Mouse (Mus musculus): ENCODE data around the gene Slc37a1.
"Not testable (repeated sequence)": the region's sequence is repeated elsewhere in the genome, so short reads cannot be mapped to it uniquely, and the experiment has no call there.

The Slc37a1 gene

DNA sequence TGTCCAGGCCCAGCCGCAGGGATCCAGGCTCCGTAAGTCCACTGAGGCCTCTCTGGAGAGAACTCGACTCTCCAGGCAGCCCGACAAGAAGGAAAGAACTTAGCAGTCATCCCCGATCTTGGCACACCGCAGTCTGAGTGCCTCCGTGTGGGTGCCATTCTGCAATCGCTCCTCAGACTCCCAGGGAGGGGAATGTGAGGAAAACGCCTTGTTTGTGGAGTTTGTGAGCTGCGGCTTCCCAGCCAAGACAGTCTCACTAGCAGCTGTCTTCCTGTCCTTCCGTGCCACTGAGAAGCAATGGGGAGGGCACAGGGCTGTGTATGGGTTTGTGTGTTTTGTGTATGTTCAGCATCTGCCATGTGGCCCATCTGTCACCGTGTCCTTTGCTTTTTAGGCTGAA is 62.8 kb downstream of the Slc37a1 start:
- DNase-seq (ENCODE audit: low spot score in 2 of 2): no peak

DNA sequence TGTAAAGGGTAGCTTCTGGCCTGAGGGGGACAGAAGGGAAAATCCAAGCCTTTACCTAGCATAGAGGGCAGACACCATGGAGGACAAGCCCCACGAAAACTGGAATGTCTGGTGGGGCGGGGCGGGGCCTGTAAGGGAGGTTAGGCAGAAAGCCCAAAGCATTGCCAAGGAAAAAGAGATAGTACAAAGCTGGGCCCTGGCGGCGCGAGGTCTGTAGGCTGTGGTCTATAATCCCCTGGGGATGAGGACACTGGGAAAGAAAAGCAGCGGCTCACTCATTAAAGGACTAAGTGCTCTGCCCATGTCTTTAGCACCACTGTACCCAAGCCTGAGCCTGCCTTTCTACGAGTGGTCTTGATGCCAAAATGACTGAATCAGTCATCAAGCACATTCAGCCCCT is 65.4 kb downstream of the Slc37a1 start:
- DNase-seq (ENCODE audit: low spot score in 2 of 2): no peak

DNA sequence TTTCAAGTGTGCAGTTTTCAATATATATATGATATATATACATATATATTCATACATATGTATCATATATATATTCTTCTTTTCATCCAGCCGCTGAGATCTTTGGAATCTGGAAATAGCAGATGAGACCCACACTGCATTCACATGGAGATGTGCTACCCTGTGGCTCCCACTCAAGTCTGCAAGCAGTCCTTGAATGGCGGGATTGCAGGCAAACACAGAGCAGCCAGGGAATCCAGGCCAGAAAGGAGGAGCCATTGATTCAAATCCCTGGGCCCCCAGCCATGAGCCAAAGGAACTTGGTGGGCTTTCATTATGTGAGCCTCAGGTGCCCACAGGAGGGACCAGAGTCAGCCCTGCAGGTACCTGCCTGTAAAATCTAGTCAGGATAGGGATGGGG is 66.7 kb downstream of the Slc37a1 start:
- no peak for DNase-seq (ENCODE audit: low spot score in 2 of 2)

DNA sequence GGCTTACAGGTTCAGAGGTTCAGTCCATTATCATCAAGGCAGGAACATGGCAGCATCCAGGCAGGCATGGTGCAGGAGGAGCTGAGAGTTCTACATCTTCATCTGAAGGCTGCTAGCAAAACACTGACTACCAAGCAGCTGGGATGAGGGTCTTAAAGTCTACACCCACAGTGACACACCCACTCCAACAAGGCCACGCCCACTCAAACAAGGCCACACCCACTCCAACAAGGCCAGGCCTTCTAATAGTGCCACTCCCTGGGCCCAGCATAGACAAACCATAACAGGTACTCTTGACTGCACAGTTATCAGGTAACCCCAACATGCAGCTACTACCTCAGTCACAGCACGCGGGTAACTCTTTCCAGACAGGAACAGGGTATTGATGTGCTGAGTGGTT is 68.1 kb downstream of the Slc37a1 start:
- not testable (repeated sequence) for DNase-seq (ENCODE audit: low spot score in 2 of 2)

DNA sequence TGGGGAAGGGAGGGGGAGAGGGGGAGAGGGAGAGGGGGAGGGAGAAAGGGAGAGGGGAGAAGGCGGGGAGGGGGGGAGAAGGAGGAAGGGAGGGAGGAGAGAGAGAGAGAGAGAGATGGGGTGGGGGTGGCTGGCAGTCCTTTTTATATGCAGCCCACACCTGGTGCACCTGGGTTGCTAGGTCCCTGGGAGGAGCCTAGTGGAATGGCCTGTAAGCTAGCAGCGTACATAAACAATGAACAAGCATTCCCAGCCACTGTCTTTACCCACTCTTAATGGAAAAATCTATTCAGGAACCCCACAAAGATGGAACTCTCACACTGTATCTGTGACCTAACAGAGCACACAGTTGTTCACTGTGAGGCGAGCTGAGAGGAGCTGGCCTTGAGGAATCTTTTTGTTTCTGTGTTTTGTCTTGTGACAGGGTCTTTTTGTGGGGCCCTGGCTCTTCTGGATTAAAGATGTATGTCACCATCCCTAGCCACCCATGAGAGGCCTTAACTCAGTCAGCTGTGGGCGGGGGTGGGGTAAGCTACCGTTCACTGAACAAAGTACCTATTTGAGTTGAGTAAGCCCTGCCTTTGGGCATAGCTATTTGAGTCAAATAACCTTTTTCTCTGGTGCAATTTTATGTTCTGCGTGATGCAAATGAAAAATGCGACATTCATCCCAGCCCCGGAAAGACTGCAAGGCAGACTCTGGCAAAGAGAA is 69.4 kb downstream of the Slc37a1 start:
- no peak for DNase-seq (ENCODE audit: low spot score in 2 of 2)

DNA sequence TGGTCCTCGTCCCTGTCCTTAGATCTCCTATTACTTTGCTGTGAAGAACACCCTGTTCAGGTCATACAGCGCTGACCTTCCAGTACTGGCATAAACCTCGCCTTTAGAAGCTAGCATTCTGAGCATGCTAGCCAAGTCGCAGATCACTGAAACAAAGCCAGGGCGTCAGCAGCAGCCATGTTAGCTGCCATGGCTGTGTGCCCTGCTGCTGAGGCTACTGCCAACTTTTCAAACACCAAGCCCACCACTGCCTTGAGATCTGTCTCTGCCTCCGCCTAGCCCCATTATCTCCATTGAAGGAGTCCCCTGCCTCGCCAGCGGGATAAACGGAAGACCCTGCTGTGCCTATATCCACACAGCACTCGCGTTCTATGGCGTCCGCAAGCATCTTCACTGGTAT is 74.0 kb downstream of the Slc37a1 start:
- DNase-seq (ENCODE audit: low spot score in 2 of 2): no peak

DNA sequence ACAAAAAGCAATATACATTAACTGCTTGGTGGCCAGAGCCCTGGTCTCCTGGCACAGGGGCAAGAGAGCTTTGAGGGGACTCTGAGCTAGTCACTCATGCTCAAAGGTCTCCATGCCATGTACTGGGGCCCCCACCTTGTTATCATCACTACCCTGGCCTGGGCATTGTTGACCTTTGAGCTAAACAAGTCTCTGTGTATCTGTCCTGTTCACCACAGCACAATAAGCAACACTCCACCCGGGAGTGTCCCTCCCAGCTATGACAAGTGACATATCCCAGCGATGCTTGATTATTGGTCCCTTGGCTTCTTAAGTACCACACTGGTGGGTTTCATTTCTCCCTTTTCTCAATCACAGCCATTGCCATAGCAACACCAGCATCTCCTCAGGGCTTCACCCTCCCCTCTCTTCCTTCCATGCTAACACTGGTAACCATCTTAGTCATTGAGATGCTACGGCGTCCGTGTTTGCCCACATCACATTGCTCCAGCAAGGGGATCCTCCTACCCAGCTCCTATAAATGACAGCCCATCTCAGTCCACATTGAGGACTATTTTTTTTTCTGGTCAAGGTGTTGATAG is 79.1 kb downstream of the Slc37a1 start:
- no peak for DNase-seq (ENCODE audit: low spot score in 2 of 2)

DNA sequence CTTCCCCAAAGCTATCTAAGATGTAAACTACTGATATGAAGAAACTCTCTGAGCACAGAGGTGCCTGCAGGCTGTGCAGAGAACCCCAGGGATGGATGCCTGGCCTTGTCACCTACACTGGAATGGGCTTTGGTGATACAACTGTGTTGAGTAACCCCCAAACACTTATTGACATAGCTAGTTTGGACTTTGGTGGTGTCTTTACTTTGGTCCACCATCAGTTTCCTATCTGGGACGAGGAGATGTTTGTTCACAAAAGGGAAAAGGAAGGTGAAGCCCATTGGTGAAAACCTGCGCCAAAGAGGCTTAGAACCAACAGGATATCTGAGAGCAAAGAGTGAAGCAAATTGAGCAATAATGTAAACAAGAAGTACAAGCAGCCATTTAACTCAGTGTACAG is 83.6 kb downstream of the Slc37a1 start:
- no peak for DNase-seq (ENCODE audit: low spot score in 2 of 2)

DNA sequence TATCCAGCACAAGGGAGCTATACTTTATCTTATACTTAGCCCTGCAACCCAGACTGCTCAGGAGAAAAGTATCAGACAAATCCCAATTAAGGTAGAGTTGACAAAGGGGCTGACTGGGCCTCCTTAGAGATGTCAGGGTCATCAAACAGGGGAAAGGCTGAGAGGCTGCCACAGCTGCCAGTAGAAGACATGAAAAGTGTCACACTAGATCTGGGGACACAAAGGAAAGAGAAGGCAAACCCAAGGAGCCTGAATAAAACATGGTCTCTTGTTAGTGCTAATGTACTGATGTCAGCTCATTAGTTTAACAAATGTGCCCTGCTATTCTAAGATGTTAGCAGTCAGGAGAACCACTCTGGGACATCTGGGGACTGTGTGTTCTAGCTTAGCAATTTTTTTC is 84.3 kb downstream of the Slc37a1 start:
- DNase-seq (ENCODE audit: low spot score in 2 of 2): no peak

DNA sequence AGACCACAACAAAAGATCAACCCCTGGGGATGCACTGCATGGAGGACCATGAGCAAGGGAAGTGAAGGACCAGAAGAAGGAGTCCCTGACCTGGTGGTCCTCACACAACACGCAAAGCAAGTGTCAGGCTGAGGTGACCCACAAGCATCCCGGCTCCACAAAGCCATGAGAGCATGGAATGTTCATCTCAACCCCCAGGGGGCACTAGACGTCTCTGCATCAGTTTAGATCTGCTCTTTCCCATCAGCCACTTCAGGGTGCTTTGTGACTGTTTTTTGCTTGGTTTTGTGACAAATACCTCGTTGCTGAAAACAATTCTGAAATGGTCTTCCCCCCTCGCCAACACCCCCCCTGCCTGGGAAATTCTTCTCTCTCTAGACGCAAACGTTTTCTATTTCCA is 91.4 kb downstream of the Slc37a1 start:
- peak; percentile 43 to 64 for DNase-seq (ENCODE audit: low spot score in 2 of 2)

DNA sequence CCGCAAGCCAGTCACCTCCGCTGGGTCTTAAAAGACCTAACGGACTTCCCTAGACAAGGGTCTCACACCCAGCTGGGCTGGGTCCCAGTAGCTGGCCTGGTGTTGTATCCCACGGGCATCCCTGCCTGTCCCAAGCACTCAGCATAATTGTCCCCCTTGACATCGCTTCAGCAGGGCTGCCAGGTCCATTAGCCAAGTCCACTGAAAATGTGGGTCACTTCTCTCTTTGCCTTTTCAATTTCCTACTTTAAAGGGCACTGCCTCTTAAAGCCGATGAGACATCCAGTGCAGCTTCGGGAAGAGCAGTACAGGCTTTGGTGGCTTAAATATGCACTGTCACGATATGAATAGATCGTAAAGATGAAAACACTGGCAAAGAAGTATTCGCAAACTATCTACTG is 91.8 kb downstream of the Slc37a1 start:
- peak in 1 of 2 experiments; percentile 14 for DNase-seq (ENCODE audit: low spot score in 2 of 2)

DNA sequence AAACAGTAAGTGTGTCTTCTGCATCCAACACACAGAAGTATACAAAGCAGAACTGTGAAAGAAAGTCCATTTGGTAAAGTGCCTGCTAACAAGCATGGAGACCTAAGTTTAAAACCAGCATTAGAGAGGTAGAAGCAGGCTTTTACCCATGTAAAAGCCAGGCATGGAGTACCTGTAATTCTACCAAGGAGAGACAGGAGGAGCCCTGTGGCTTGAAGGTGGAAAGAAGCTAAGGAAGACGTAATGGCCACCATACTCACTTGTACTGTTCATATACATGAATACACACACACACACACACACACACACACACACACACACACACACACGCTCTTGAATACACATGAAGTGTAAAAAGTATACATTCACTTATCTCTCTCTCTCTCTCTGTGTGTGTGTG is 92.5 kb downstream of the Slc37a1 start:
- DNase-seq (ENCODE audit: low spot score in 2 of 2): no peak

DNA sequence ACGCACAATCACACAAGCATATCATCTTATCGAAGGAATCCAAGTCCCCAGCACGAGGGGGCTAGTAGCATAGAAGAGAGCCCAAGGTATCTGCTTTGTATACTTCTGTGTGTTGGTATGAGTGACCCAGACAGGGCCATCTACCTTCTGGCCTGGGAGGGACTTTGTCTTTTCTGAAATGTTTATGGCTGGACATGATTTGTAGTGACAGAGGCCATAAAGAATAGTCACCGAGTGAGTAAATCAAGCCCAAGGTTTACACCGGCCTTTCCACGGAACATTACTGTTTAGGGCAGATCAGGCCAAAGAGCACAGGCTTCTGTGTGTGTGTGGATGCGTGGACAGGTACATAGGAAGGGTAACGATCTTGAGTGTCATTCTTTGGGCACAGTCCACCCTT is 93.3 kb downstream of the Slc37a1 start:
- no peak for DNase-seq (ENCODE audit: low spot score in 2 of 2)

DNA sequence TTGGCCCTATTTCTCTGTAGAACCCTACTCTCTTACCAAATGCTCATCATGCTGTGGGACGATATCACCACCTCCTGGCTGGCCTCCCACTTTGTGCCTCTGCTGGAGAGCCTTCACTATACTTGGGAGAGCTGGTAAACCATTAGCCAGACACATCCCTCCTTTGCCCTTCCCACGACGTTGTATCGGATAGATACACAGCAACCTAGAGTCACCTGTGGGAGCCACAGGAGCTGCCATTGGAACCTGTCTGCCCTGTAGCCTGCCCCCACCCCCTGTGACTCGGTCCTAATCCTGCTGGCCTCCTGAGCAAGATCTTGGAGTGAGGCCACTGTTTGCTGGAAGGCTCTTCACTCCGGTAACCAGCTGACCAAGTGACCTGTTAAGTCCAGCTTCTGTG is 96.7 kb downstream of the Slc37a1 start:
- DNase-seq (ENCODE audit: low spot score in 2 of 2): no peak

DNA sequence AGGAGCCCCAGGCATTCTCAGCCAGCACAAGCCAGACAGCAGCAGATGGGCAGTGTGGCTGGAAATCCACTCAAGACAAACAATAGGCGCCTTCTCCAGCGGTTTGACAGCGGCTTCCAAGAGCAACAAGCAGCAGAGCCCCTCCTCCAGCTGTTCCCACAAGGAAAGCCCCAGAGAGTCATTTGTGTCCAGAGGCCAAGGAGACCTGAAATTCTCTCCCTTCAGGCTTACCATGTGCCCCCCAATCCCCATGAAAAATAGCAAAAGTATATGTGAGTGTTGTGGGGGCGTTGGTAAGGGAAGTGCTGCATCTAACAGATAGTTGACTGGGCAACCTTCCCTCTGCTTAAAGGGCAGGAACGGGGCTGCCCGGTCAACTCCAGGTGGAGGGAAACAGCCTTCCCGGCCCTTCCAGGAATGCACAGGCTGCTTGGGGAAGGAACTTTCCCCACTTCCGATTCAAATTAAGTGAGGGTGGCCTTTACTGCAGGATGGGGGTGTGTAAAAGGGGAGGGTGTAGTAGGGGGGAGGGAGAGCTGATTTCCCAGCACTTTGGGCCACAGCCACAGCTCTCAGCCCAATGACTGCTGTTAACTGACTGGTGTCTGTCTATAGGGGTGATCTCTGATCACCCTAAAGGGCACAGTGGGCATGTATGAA is 98.5 kb downstream of the Slc37a1 start:
- DNase-seq (ENCODE audit: low spot score in 2 of 2): peak; percentile 78 to 83

DNA sequence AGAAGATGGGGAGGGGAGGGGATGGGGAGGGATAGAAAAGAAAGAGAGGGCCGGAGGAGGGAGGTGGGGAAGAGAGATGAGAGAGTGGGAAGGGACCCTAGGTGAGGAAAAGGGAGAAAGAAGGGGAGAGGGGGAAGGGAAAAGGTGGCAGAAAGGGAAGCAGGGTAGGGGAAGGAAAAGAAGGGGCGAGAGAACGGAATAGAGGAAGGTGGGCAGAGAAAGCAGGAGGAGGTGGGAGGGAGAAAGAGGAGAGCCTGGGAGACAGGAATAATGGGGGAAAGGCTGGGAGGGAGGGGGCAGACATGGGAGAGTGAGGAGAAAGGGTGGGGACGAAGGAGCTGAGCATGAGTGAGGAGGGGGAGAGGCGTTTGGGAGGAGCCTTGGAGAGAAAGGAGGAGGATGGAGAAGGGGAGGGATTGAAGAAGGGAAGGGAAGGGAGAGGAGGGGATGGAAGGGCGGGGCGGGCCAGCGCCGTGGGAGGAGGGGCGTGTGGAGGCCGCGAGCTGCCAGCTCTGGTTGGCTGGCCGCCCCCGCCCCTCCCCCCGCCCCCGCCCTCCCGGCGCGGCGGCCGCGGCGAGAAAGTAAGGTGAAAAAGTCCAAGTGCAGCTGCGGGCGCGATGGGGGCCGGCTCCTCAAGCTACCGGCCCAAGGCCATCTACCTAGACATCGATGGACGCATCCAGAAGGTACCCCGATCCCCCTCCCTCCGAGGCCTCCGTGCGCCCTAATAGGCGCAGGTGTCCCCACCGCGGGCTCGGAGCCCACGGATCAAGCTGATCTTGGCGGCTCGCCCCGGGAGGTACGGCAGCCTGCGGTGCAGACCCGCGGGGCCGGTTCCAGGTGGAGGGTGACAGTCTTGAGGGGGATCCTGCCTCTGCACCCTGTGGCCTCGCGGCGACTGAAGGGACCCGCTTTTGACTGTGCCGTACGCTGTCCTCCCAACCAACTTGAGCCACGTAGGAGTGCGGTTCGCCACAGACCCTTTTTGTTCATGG is 99.4 kb downstream of the Slc37a1 start, which contains the start of gene Pde9a:
Pde9a (plus strand) TSS at position 540 of the 995 bp plus-strand sequence.
- peak; percentile 39 to 46 for DNase-seq (ENCODE audit: low spot score in 2 of 2)

DNA sequence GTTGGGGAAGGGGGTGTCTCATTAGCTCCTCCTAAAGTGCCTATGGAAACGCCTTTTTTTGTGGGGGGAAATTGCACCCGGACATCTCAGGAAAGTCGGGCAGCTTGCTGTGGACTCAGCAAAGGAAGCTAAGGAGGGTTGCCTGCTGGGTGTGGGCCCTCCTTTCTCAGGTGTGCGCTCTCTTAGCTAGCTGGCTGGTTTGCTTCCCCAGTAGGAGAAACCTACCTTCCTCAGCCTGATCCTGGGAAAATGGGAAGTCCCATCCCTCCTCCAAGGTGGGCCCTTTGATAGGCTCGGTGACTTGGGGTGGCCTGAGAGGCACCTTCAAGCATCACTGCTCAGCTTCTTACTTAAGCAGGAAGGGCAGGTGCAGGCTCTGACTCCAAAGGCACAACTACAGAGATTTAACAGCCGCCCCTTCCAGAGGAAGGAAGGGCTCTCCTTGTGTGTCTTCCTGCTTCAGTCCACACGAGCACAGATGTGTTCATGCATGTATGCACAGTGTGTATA is 100.2 kb downstream of the Slc37a1 start:
- DNase-seq (ENCODE audit: low spot score in 2 of 2): no peak

DNA sequence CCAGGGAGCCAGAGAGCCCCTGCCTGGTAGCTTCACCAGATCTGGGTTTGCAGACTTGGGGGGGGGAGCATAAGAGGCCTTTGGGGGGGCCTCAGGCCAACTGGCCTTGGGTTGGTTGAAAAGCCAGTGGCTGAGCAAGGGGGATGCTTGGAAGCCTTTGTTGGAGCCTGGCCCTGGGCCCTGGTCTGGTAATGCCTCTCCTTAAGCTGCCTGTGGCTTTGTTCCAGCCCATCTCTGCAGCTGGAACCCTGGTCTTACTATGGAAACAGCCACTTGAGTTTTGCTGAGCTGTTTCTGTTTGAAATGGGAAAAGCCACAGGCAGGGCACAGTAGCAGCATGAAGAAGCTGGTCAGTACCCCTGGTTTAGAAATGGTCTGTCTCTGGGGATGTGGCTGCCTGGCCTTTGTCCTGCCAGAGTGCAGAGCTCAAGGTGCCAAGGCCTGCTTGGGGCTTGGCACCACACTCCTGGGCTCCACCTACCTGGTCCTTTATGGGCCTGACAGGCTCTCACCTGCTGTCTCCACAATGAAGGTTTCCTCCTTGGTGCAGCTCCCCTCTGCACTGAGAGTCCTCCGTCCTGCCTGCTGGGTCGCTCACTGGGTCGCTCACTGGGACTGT is 102.9 kb downstream of the Slc37a1 start:
- DNase-seq (ENCODE audit: low spot score in 2 of 2): no peak

DNA sequence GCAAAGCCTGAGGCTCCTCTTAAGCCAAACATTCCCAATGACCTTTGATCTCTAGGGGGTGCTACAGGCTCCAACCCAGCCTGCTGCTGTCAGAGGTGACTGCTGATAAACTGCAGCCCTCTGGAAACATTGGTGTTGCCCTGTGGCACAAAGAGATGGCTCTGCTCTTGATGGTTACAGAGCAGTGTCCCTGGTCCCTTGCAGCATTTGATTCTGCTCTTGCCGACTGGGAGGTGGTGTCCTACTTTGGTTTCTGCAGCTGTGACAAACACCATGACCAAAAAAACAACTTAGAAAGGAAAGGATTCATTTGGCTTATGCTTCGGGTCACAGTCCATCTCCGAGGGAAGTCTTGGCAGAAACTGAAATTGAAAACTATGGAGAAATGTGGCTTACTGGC is 104.9 kb downstream of the Slc37a1 start:
- no peak for DNase-seq (ENCODE audit: low spot score in 2 of 2)

DNA sequence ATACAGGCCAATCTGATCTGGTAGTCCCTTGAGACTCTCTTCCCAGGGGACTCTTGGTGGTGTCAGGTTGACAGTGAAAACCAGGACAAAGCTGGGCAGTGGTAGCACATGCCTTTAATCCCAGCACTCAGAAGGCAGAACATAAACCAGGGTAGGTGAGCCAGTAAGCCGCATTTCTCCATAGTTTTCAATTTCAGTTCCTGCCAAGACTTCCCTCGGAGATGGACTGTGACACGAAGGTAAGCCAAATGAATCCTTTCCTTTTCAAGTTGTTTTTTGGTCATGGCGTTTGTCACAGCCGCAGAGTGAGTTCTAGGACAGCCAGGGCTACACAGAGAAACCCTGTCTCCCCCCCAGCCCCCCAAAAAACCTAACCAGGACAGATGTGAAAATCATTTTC is 105.4 kb downstream of the Slc37a1 start:
- DNase-seq (ENCODE audit: low spot score in 2 of 2): no peak

DNA sequence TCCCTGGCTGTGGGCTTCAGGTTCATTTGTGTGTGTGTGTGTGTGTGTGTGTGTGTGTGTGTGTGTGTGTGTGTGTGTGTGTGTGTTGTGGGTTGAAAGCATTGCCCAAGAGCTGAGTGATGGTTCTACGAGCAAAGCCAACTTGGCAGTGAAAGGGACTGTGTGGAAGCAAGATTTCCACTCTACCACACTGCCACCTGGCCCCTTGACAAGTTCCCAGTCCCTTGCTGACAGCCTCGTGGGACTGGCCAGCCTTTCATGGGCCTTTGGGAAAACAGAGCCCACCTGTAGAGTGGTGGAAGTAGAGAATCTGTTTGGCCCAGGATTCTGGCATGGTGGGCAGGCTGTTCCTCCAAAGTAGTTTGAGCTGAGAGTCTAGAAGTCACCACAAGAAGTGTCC is 107.2 kb downstream of the Slc37a1 start:
- DNase-seq (ENCODE audit: low spot score in 2 of 2): no peak
